Mouse (Mus musculus) heart, embryonic 10.5 days (tissue): Measurements from ENCODE around the gene Mrps14. TPM values are rescaled to one million over a fixed set of nuclear protein-coding genes. Genes with fewer than 3 reads are reported as not detected.

ENCODE experiments used
- DNase-seq: peaks from one replicate; pipeline ENCODE4 v3.0.0-alpha.2; 2017; ENCODE audit warnings: low spot score
- H3K27ac ChIP-seq: fragments of 300-500 bp; sonication (generic); 2 replicates; pipeline ENCODE4 v1.5.1; 2016; ENCODE audit warnings: mild to moderate bottlenecking
- H3K27me3 ChIP-seq: fragments of 300-500 bp; sonication (generic); 2 replicates; pipeline ENCODE4 v1.6.1; 2016; ENCODE audit warnings: mild to moderate bottlenecking; ENCODE audit not compliant: poor library complexity, insufficient read depth, severe bottlenecking
- H3K36me3 ChIP-seq: fragments of 300-500 bp; sonication (generic); 2 replicates; pipeline ENCODE4 v1.6.1; 2016; ENCODE audit warnings: mild to moderate bottlenecking, moderate library complexity
- H3K4me1 ChIP-seq: fragments of 300-500 bp; sonication (generic); 2 replicates; pipeline ENCODE4 v1.6.1; 2016; ENCODE audit warnings: mild to moderate bottlenecking
- H3K4me3 ChIP-seq: fragments of 300-500 bp; sonication (generic); 2 replicates; pipeline ENCODE4 v1.5.1; 2016; ENCODE audit warnings: mild to moderate bottlenecking, moderate library complexity
- H3K9me3 ChIP-seq: fragments of 300-500 bp; sonication (generic); 2 replicates; pipeline ENCODE4 v1.6.1; 2016; ENCODE audit warnings: mild to moderate bottlenecking, moderate library complexity
- WGBS: fragments of 180-500 bp; shearing (Covaris S2); methylation state at CpG from one replicate; pipeline ENCODE4 v1.1.7; 2016; 5-methylcytosine and 5-hydroxymethylcytosine counted together
- polyA plus RNA-seq: library from polyadenylated mRNA; unstranded; fragments of >200 nt; fragmentation: Nextera tagmentation; extraction: Ambion mirVana; gene quantifications from 2 replicates; pipeline ENCODE4 v1.2.1, GENCODE M21; 2016

The Mrps14 gene
- polyA plus RNA-seq, 1 experiment from 2014 or later, result 204 TPM

DNA sequence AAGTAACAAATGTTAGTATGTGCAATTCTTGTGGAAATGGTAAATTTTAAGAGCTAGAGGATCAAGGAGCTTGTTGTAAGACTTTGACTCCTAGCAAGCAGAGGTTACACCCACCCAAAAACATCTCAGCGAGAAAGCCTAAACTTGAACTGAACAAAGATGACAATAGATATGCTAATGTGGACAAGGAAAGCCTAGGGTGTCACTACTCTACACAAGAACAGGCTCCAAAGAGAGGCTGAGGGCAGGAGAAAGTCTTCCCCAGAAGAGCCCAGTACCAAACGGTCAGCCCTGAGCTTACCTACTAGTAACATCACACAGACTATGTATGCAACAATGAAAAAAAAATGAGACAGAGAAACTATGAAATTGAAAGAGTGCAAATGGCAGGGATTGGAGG lies 14.8 kb downstream of the Mrps14 start:
- no peaks in the 10 kb centered on the region for H3K27me3 ChIP-seq
- H3K27ac ChIP-seq, result no peak overlapping the region
- H3K36me3 ChIP-seq, result peaks cover 32% of the 10 kb centered on the region
- no peak overlapping the region for H3K4me3 ChIP-seq
- 82% methylated on average over 2 of the region's 2 CpGs for WGBS
- no peaks in the 10 kb centered on the region for H3K9me3 ChIP-seq
- H3K4me1 ChIP-seq, result peaks cover 6% of the 10 kb centered on the region
- no peak for DNase-seq

- no peak overlapping the region for H3K27ac ChIP-seq
- peaks cover 25% of the 10 kb centered on the region for H3K36me3 ChIP-seq
- no peaks in the 10 kb centered on the region for H3K27me3 ChIP-seq
- 72% methylated on average over 3 of the region's 3 CpGs for WGBS
- peak overlapping the region; percentile 92 for H3K4me3 ChIP-seq
- H3K9me3 ChIP-seq, result no peaks in the 10 kb centered on the region
- peaks cover 6% of the 10 kb centered on the region for H3K4me1 ChIP-seq
- DNase-seq, result no peak
Observed at GRCm38 (mm10) chr1:160210566-160210965, 15.6 kb downstream of the Mrps14 start.

- peaks cover 6% of the 10 kb centered on the region for H3K4me1 ChIP-seq
- H3K9me3 ChIP-seq, result no peaks in the 10 kb centered on the region
- peak overlapping the region; percentile 96 for H3K27ac ChIP-seq
- H3K36me3 ChIP-seq, result peaks cover 14% of the 10 kb centered on the region
- no peaks in the 10 kb centered on the region for H3K27me3 ChIP-seq
- DNase-seq, result no peak
- under 1% methylated on average over 8 of the region's 8 CpGs for WGBS
- peak overlapping the region; percentile 92 for H3K4me3 ChIP-seq
Observed at GRCm38 (mm10) chr1:160211597-160212122, 16.6 kb downstream of the Mrps14 start.

DNA sequence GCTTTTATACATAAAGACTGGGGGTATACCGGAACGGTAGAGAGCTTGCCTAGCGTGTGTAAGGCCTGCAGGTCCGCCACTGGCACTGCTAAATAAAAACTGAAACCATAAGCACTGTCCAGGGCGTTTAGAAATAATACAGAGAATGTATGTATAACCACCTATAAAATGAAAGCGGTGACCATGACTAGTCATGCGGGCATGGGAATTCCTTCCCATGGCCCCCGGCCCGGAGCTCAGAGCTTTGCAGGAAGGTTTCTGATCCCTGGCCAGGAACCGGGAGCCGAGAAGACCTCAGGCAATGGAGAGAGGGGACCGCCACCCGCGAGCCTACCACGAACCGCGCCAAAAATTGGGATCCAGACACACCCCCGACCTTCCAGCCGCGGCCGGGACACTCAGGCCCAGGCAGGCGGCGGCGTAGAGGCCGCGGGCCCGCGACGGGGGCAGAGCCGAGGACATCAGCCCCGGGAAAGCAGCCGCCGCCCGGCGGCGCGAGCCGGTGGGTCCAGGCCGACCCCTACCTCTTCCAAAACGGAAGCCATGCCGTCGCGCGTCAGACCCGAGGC lies 17.2 kb downstream of the Mrps14 start:
- Histone ChIP-seq H3K36me3 (peaks cover 8% of the 10 kb centered on the region), H3K9me3 (no peaks in the 10 kb centered on the region), H3K4me3 (peak overlapping the region; percentile 92), H3K27ac (peak overlapping the region; percentile 96), H3K27me3 (no peaks in the 10 kb centered on the region), H3K4me1 (peaks cover 6% of the 10 kb centered on the region)
- no peak for DNase-seq
- WGBS, result under 1% methylated on average over 41 of the region's 45 CpGs

GRCm38 (mm10) chr1:160212703-160213669 lies 18.0 kb downstream of the Mrps14 start, which contains the start of gene Cacybp:
Gene Cacybp (minus strand): TSS chr1:160212875.
- Histone ChIP-seq H3K4me3 (peak within 1 kb of the TSS; percentile 92), H3K27me3 (no peaks in the 10 kb centered on the region), H3K36me3 (peaks cover under 1% of the 10 kb centered on the region; the same call in 1 of the 2 replicates), H3K4me1 (peaks cover 6% of the 10 kb centered on the region), H3K9me3 (no peaks in the 10 kb centered on the region), H3K27ac (peak within 1 kb of the TSS; percentile 96)
- peak; percentile 99 for DNase-seq
- under 1% methylated on average over 76 of the region's 76 CpGs for WGBS

- H3K27ac ChIP-seq, result no peak overlapping the region
- H3K9me3 ChIP-seq, result no peaks in the 10 kb centered on the region
- WGBS, result 90% methylated on average over 7 of the region's 7 CpGs
- H3K27me3 ChIP-seq, result no peaks in the 10 kb centered on the region
- no peak overlapping the region; the same call in 1 of the 2 replicates for H3K4me3 ChIP-seq
- no peaks in the 10 kb centered on the region for H3K36me3 ChIP-seq
- peaks cover 6% of the 10 kb centered on the region for H3K4me1 ChIP-seq
- no peak for DNase-seq
Observed at GRCm38 (mm10) chr1:160214171-160214570, 19.2 kb downstream of the Mrps14 start.

DNA sequence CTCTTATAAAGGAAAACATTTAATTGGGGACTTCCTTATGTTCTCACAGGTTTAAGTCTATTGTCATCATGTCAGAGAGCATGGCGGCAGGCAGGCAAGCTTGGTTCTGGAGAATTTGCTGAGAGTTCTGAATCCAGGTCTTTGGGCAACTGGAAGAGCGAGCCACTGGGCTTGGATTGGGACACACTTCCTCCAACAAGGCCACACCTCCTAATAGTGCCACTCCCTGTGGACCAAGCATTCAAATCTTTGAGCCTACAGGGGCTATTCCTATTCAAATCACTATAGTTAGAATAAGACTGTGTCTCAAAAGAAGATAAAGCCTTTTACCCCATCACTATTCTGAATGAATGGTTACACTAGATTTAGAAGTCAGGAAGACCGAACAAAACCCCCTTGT lies 22.9 kb downstream of the Mrps14 start:
- no peak for DNase-seq
- Histone ChIP-seq H3K27me3 (no peaks in the 10 kb centered on the region), H3K4me3 (no peak overlapping the region), H3K4me1 (no peaks in the 10 kb centered on the region), H3K36me3 (no peaks in the 10 kb centered on the region), H3K27ac (no peak overlapping the region), H3K9me3 (no peaks in the 10 kb centered on the region)
- WGBS, result 78% methylated on average over 3 of the region's 3 CpGs

DNA sequence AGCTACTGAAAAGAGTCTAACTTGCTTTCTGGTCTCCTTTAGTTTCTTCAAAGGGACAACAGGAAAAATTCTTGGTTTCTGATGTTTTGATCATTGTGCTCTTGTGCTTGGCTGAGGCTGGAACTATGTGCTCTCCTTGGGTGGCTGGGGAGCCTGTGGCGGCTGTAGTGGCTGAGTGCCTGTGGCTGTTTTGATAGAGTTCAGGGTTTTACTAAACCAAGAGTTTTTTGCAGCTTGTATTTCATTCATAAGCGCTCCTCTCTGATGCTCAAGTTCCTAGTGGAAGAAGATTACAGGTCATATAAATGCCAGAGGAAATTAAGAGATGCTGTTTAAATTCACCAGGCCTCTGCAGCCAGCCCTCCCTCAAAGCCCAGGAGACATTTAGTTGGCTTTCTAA lies 29.1 kb downstream of the Mrps14 start:
- 66% methylated on average over 2 of the region's 2 CpGs for WGBS
- H3K9me3 ChIP-seq, result no peaks in the 10 kb centered on the region
- no peak overlapping the region for H3K27ac ChIP-seq
- no peak overlapping the region for H3K4me3 ChIP-seq
- no peak for DNase-seq
- H3K4me1 ChIP-seq, result no peaks in the 10 kb centered on the region
- H3K27me3 ChIP-seq, result no peaks in the 10 kb centered on the region
- no peaks in the 10 kb centered on the region for H3K36me3 ChIP-seq

- H3K9me3 ChIP-seq, result no peaks in the 10 kb centered on the region
- WGBS, result 82% methylated on average over 4 of the region's 4 CpGs
- H3K4me3 ChIP-seq, result no peak overlapping the region
- H3K4me1 ChIP-seq, result no peaks in the 10 kb centered on the region
- H3K36me3 ChIP-seq, result no peaks in the 10 kb centered on the region
- no peak for DNase-seq
- no peaks in the 10 kb centered on the region for H3K27me3 ChIP-seq
- no peak overlapping the region for H3K27ac ChIP-seq
Observed at GRCm38 (mm10) chr1:160227196-160227595, 32.2 kb downstream of the Mrps14 start.

DNA sequence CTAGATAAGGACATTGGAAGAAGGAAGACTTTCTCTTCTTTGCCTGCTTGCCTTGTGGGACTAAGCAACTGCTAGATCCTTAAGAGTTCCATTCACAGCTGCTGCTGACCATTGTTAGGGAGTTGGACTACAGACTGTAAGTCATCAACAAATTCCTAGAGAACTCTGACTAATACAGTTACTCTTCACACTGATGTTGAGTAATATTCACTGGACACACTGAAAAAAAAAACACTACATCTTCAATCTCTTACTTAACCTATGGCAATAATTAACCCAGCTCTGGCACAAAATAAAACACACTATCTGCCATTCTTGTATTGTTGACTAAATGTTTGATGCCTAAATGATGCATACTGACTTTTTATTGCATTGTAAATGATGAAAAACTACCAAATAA lies 32.8 kb downstream of the Mrps14 start:
- H3K4me1 ChIP-seq, result no peaks in the 10 kb centered on the region
- H3K27ac ChIP-seq, result no peak overlapping the region
- DNase-seq, result no peak
- H3K9me3 ChIP-seq, result no peaks in the 10 kb centered on the region
- H3K36me3 ChIP-seq, result no peaks in the 10 kb centered on the region
- H3K27me3 ChIP-seq, result no peaks in the 10 kb centered on the region
- no peak overlapping the region for H3K4me3 ChIP-seq

DNA sequence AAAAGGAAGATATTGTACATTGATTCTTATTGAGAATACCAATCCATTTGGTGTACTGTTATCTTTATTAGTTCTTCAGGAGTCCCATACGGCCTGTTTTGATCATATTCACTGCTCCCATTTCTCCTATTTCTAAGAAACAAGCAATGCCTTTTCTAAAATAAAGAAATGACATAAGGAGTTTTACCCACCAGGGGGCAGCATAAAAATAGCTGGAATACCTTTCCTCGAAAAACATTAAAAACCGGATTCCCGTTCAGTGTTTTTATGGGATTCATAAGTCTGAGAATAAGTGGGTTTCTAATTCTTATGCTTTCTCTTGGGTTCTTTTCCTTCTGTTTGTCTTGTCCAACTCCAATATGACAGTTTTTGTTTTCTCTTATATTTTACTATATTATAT lies 36.0 kb downstream of the Mrps14 start:
- no peak overlapping the region for H3K4me3 ChIP-seq
- no peaks in the 10 kb centered on the region for H3K27me3 ChIP-seq
- no peak overlapping the region for H3K27ac ChIP-seq
- H3K36me3 ChIP-seq, result no peaks in the 10 kb centered on the region
- WGBS, result 64% methylated on average over 4 of the region's 4 CpGs
- no peaks in the 10 kb centered on the region for H3K9me3 ChIP-seq
- DNase-seq, result no peak
- no peaks in the 10 kb centered on the region for H3K4me1 ChIP-seq

DNA sequence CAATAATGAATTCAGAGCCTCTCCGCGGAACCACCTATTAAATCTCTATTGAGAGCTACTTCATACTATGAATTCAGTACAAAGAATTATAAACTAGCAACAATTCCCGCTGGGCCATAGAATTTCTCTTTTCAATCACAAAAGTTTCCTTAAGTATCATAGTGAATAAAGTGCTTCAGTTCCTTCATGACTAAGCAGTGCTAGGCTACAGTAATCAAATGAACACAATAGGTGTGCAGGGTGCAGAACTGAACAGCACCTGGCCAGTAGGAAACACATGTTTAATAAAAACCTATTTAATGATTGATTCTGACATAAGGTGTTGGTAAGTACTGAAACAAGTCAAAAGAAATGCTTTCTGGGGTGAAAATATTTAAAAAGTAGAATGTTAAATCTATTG lies 37.1 kb downstream of the Mrps14 start:
- Histone ChIP-seq H3K4me1 (no peaks in the 10 kb centered on the region), H3K9me3 (no peaks in the 10 kb centered on the region), H3K4me3 (no peak overlapping the region), H3K36me3 (no peaks in the 10 kb centered on the region), H3K27me3 (no peaks in the 10 kb centered on the region), H3K27ac (no peak overlapping the region)
- WGBS, result 92% methylated on average over 3 of the region's 3 CpGs
- DNase-seq, result no peak

GRCm38 (mm10) chr1:160233921-160234320 lies 38.9 kb downstream of the Mrps14 start:
- H3K4me1 ChIP-seq, result no peaks in the 10 kb centered on the region
- H3K27ac ChIP-seq, result no peak overlapping the region
- no peaks in the 10 kb centered on the region for H3K36me3 ChIP-seq
- no peaks in the 10 kb centered on the region for H3K9me3 ChIP-seq
- H3K4me3 ChIP-seq, result no peak overlapping the region
- H3K27me3 ChIP-seq, result no peaks in the 10 kb centered on the region
- DNase-seq, result no peak
